13 mouse cellular contexts compared by ENCODE assay signal in genomic region chr13:84399345-84400170, GRCm38 (mm10).
DNase-seq lines count a peak whose midpoint lies in the region; ATAC-seq lines count a peak whose summit lies in the region.
"Had no signal": no experiment of that assay in that cellular context is flagged by ENCODE, and none has a peak within 500 bp of the region (broad histone marks: within the 10 kb centered on the region; RNA-seq: fewer than 3 reads in every experiment).

No protein-coding gene starts in this region.

- no peaks in the 10 kb centered on the region for H3K36me3 ChIP-seq in forebrain, embryonic 16.5 days (ENCODE audit: control insufficient read depth, insufficient read depth)
- no peaks in the 10 kb centered on the region for H3K36me3 ChIP-seq in neural tube, embryonic 14.5 days (ENCODE audit: control insufficient read depth, insufficient read depth, low read length)

- 30% methylated on average over 3 of the region's 3 CpGs for WGBS in forebrain, embryonic 16.5 days
- WGBS in neural tube, embryonic 14.5 days = 12% methylated on average over 3 of the region's 3 CpGs

- DNase-seq in layer of hippocampus, adult 11-12 months (ENCODE audit: low spot score) = peak; percentile 21
- no peak for DNase-seq in layer of hippocampus, postnatal 14 days (ENCODE audit: low spot score in 2 of 2)
- peak; percentile 12 to 20 for DNase-seq in layer of hippocampus, postnatal 36 days
- no peak for DNase-seq in urinary bladder, postnatal 4 days (ENCODE audit: low spot score in 2 of 2)
- DNase-seq in adipocyte (ENCODE audit: low spot score) = no peak
- no peak for DNase-seq in cerebellum, postnatal 14 days
- DNase-seq: adrenal gland, postnatal 10 days; B cell, adult 2 months; cerebellum, adult 9-11 months; heart, adult 11 months had no signal

- no peaks in the 10 kb centered on the region for H3K27me3 ChIP-seq in forebrain, embryonic 16.5 days (replicated peaks; ENCODE audit: control insufficient read depth, insufficient read depth, low read length)
- no peaks in the 10 kb centered on the region for H3K27me3 ChIP-seq in neural tube, embryonic 14.5 days (ENCODE audit: control insufficient read depth, insufficient read depth, low read length)

- 0 out of 2 replicates have a peak overlapping the region, but pooled peaks have one; percentile 6 for H3K27ac ChIP-seq in forebrain, embryonic 16.5 days (ENCODE audit: low read length)
- peak overlapping the region; percentile 77 for H3K27ac ChIP-seq in neural tube, embryonic 14.5 days (ENCODE audit: low read depth, low read length)

- peaks cover 6% of the 10 kb centered on the region for H3K4me1 ChIP-seq in forebrain, embryonic 16.5 days (replicated peaks; ENCODE audit: control insufficient read depth, insufficient read depth, low read length)
- peaks cover 6% of the 10 kb centered on the region for H3K4me1 ChIP-seq in neural tube, embryonic 14.5 days (ENCODE audit: control insufficient read depth, insufficient read depth, low read length)

- H3K4me2 ChIP-seq in forebrain, embryonic 16.5 days (ENCODE audit: low read length) = no peak overlapping the region
- no peak overlapping the region for H3K4me2 ChIP-seq in neural tube, embryonic 14.5 days (ENCODE audit: low read depth, low read length)

- H3K9me3 ChIP-seq in forebrain, embryonic 16.5 days (ENCODE audit: control insufficient read depth, low read length) = no peaks in the 10 kb centered on the region
- no peaks in the 10 kb centered on the region for H3K9me3 ChIP-seq in neural tube, embryonic 14.5 days (ENCODE audit: control insufficient read depth, low read length)

- no peak overlapping the region for H3K9ac ChIP-seq in forebrain, embryonic 16.5 days (replicated peaks; ENCODE audit: low read depth, low read length)
- H3K9ac ChIP-seq in neural tube, embryonic 14.5 days (replicated peaks; ENCODE audit: low read depth, low read length) = 0 out of 2 replicates have a peak overlapping the region, but pooled peaks have one; percentile 21

- H3K4me3 ChIP-seq in forebrain, embryonic 16.5 days (replicated peaks; ENCODE audit: low read length) = no peak overlapping the region
- no peak overlapping the region for H3K4me3 ChIP-seq in neural tube, embryonic 14.5 days (ENCODE audit: low read depth, low read length)
- H3K4me3 ChIP-seq: erythroblast, embryonic 14.5 days had no signal

- ATAC-seq in forebrain, embryonic 16.5 days = peak; percentile 68
- ATAC-seq in neural tube, embryonic 14.5 days (ENCODE audit: low read depth) = peak; percentile 50; the same call in 1 of the 2 replicates

Comparison
In these comparisons a context has a peak if more than half of its experiments do, and no peak if none do; other contexts are left out.
1. DNase-seq: peak in layer of hippocampus, adult 11-12 months (single experiment) and layer of hippocampus, postnatal 36 days (2 of 2); none in layer of hippocampus, postnatal 14 days (0 of 2), urinary bladder, postnatal 4 days (0 of 2), adipocyte (single experiment) and cerebellum, postnatal 14 days (0 of 2).